Mouse (Mus musculus) large intestine, adult 2 months (tissue): ENCODE measurements around the gene Actl7b. TPM values are rescaled to one million over a fixed set of nuclear protein-coding genes. Genes with fewer than 3 reads are reported as not detected.

ENCODE experiments used
- DNase-seq: peaks from one replicate; pipeline ENCODE4 v3.0.0-alpha.2; 2012; ENCODE audit warnings: low read depth, low spot score
- WGBS: fragments of 180-500 bp; shearing (Covaris S2); methylation state at CpG from one replicate; pipeline ENCODE4 v1.1.7; 2018; 5-methylcytosine and 5-hydroxymethylcytosine counted together
- polyA plus RNA-seq: library from polyadenylated mRNA; depleted of rRNA; stranded (reverse); fragments of >200 nt; gene quantifications from 2 replicates; pipeline ENCODE4 v1.2.3, GENCODE M21; 2012; rRNA removed

Gene Actl7b
- polyA plus RNA-seq, 1 experiment, result not detected

- WGBS, result 73% methylated on average over 3 of the region's 3 CpGs
Observed at GRCm38 (mm10) chr4:56717932-56718331, 23.3 kb downstream of the Actl7b start.

GRCm38 (mm10) chr4:56716801-56717200 is 24.4 kb downstream of the Actl7b start:
- DNase-seq, result no peak
- 49% methylated on average over 5 of the region's 5 CpGs for WGBS

More at GRCm38 (mm10) chr4:56717932-56718331, 23.3 kb downstream of the Actl7b start:
- no peak for DNase-seq

- DNase-seq, result no peak
- 83% methylated on average over 3 of the region's 3 CpGs for WGBS
Observed at GRCm38 (mm10) chr4:56713155-56713554, 28.1 kb downstream of the Actl7b start.

GRCm38 (mm10) chr4:56702234-56702633 is 39.0 kb downstream of the Actl7b start:
- WGBS, result 26% methylated on average over 10 of the region's 10 CpGs
- no peak for DNase-seq

GRCm38 (mm10) chr4:56698671-56699070 is 42.6 kb downstream of the Actl7b start:
- WGBS, result 44% methylated on average over 5 of the region's 5 CpGs

GRCm38 (mm10) chr4:56696401-56696800 is 44.8 kb downstream of the Actl7b start:
- whole genome bisulfite sequencing, result 83% methylated on average over 7 of the region's 7 CpGs
- DNase-seq, result no peak

More at GRCm38 (mm10) chr4:56698671-56699070, 42.6 kb downstream of the Actl7b start:
- no peak for DNase-seq

Other genes starting within 250 kb of the Actl7b start
- not detected in 2 replicates for gene Gm26657, start 1.4 kb downstream of the Actl7b start, polyA plus RNA-seq
- gene Actl7a, start 2.0 kb upstream of the Actl7b start, polyA plus RNA-seq, result not detected in 2 replicates
- gene Elp1, start 60.9 kb upstream of the Actl7b start, polyA plus RNA-seq, result 8.6 and 8.7 TPM in 2 replicates
- 3.3 and 3.6 TPM in 2 replicates for gene Fam206a, start 60.9 kb upstream of the Actl7b start, polyA plus RNA-seq
- 4.7 and 6.0 TPM in 2 replicates for gene Ctnnal1, start 123.7 kb upstream of the Actl7b start, polyA plus RNA-seq
- gene Tmem245, start 206.0 kb upstream of the Actl7b start, polyA plus RNA-seq, result 4.2 and 8.8 TPM in 2 replicates
- gene Frrs1l, start 248.9 kb upstream of the Actl7b start, polyA plus RNA-seq, result 0.04 and 0.07 TPM in 2 replicates